Mouse (Mus musculus) liver, embryonic 16.5 days (tissue): ENCODE measurements around the gene Gkn1. TPM values are rescaled to one million over a fixed set of nuclear protein-coding genes. Genes with fewer than 3 reads are reported as not detected.

Source experiments
- ATAC-seq: fragments of 200-750 bp; cut with Nextera tagmentation; 2 replicates; pipeline ENCODE4 v1.8.0; 2017; ENCODE audit warnings: low read depth, mild to moderate bottlenecking, moderate number of reproducible peaks, moderate library complexity
- H3K27ac ChIP-seq: fragments of 300-500 bp; sonication (generic); 2 replicates; pipeline ENCODE4 v1.5.1; 2014; ENCODE audit warnings: mild to moderate bottlenecking, low read length
- H3K27me3 ChIP-seq: fragments of 300-500 bp; sonication (generic); 2 replicates; pipeline ENCODE4 v1.6.1; 2014; ENCODE audit warnings: low read depth, low read length, mixed read lengths; ENCODE audit not compliant: control insufficient read depth, insufficient read depth
- H3K36me3 ChIP-seq: fragments of 300-500 bp; sonication (generic); 2 replicates; pipeline ENCODE4 v1.6.1; 2014; ENCODE audit warnings: mild to moderate bottlenecking; ENCODE audit not compliant: control insufficient read depth, insufficient read depth
- H3K4me1 ChIP-seq: fragments of 300-500 bp; sonication (generic); 2 replicates; pipeline ENCODE4 v1.6.1; 2014; ENCODE audit warnings: low read depth, low read length, mixed read lengths; ENCODE audit not compliant: control insufficient read depth
- H3K4me2 ChIP-seq: fragments of 300-500 bp; sonication (generic); 2 replicates; pipeline ENCODE4 v1.6.1; 2014; ENCODE audit warnings: low read depth, low read length, mixed read lengths
- H3K4me3 ChIP-seq: fragments of 300-500 bp; sonication (generic); 2 replicates; pipeline ENCODE4 v1.5.1; 2014; ENCODE audit warnings: low read depth, mild to moderate bottlenecking, low read length
- H3K9ac ChIP-seq: fragments of 300-500 bp; sonication (generic); 2 replicates; pipeline ENCODE4 v1.6.1; 2014; ENCODE audit warnings: low read depth, low read length
- H3K9me3 ChIP-seq: fragments of 300-500 bp; sonication (generic); replicated peaks from 2 replicates; pipeline ENCODE4 v1.6.1; 2016; ENCODE audit warnings: low read length; ENCODE audit not compliant: control insufficient read depth
- WGBS: fragments of 180-500 bp; shearing (Covaris S2); extraction: QIAGEN DNeasy Blood & Tissue Kit; methylation state at CpG from one replicate; pipeline ENCODE4 v1.1.7; 2014; ENCODE audit not compliant: insufficient replicate concordance; 5-methylcytosine and 5-hydroxymethylcytosine counted together
- polyA plus RNA-seq: library from polyadenylated mRNA; unstranded; fragments of >200 nt; fragmentation: Nextera tagmentation; extraction: Ambion mirVana; gene quantifications from 2 replicates; pipeline ENCODE4 v1.2.1, GENCODE M21; 2015

Gkn1 gene
- polyA plus RNA-seq, 1 experiment from 2014 or later = not detected

- no peaks in the 10 kb centered on the region for H3K9me3 ChIP-seq
- no peak overlapping the region for H3K4me2 ChIP-seq
- H3K4me3 ChIP-seq = no peak overlapping the region
- peaks cover 27% of the 10 kb centered on the region for H3K27me3 ChIP-seq
- no peaks in the 10 kb centered on the region for H3K36me3 ChIP-seq
- no peak overlapping the region for H3K9ac ChIP-seq
- WGBS = 68% methylated on average over 2 of the region's 2 CpGs
- H3K4me1 ChIP-seq = no peaks in the 10 kb centered on the region
- ATAC-seq = no peak
- no peak overlapping the region for H3K27ac ChIP-seq
Measured at GRCm38 (mm10) chr6:87332380-87332779, 18.4 kb downstream of the Gkn1 start.

GRCm38 (mm10) chr6:87328265-87329173, 22.2 kb downstream of the Gkn1 start:
- Histone ChIP-seq H3K36me3 (no peaks in the 10 kb centered on the region), H3K4me1 (no peaks in the 10 kb centered on the region), H3K4me3 (no peak overlapping the region), H3K9ac (no peak overlapping the region), H3K27ac (no peak overlapping the region), H3K4me2 (no peak overlapping the region), H3K27me3 (no peaks in the 10 kb centered on the region), H3K9me3 (no peaks in the 10 kb centered on the region)
- 61% methylated on average over 22 of the region's 22 CpGs for WGBS
- ATAC-seq = no peak

- Histone ChIP-seq H3K36me3 (no peaks in the 10 kb centered on the region), H3K4me2 (no peak overlapping the region), H3K9ac (no peak overlapping the region), H3K9me3 (no peaks in the 10 kb centered on the region), H3K27me3 (no peaks in the 10 kb centered on the region), H3K4me3 (no peak overlapping the region), H3K27ac (no peak overlapping the region), H3K4me1 (no peaks in the 10 kb centered on the region)
- WGBS = 55% methylated on average over 2 of the region's 2 CpGs
- ATAC-seq = no peak
Measured at GRCm38 (mm10) chr6:87326932-87327331, 23.8 kb downstream of the Gkn1 start.

GRCm38 (mm10) chr6:87323381-87323780, 27.4 kb downstream of the Gkn1 start:
- Histone ChIP-seq H3K27ac (no peak overlapping the region), H3K4me3 (no peak overlapping the region), H3K9ac (no peak overlapping the region), H3K36me3 (no peaks in the 10 kb centered on the region), H3K9me3 (no peaks in the 10 kb centered on the region), H3K4me2 (no peak overlapping the region), H3K27me3 (no peaks in the 10 kb centered on the region), H3K4me1 (no peaks in the 10 kb centered on the region)
- no peak for ATAC-seq
- WGBS = 60% methylated on average over 2 of the region's 2 CpGs

GRCm38 (mm10) chr6:87318651-87319050, 32.1 kb downstream of the Gkn1 start:
- Histone ChIP-seq H3K27ac (no peak overlapping the region), H3K9ac (no peak overlapping the region), H3K4me3 (no peak overlapping the region), H3K4me2 (no peak overlapping the region), H3K9me3 (no peaks in the 10 kb centered on the region), H3K36me3 (no peaks in the 10 kb centered on the region), H3K27me3 (no peaks in the 10 kb centered on the region), H3K4me1 (no peaks in the 10 kb centered on the region)
- no peak for ATAC-seq
- 83% methylated on average over 7 of the region's 7 CpGs for WGBS

- no peak overlapping the region for H3K4me2 ChIP-seq
- no peak overlapping the region for H3K27ac ChIP-seq
- H3K9me3 ChIP-seq = no peaks in the 10 kb centered on the region
- H3K36me3 ChIP-seq = no peaks in the 10 kb centered on the region
- H3K4me1 ChIP-seq = no peaks in the 10 kb centered on the region
- no peak overlapping the region for H3K9ac ChIP-seq
- H3K27me3 ChIP-seq = no peaks in the 10 kb centered on the region; the same call in 1 of the 2 replicates
- ATAC-seq = no peak
- 66% methylated on average over 8 of the region's 8 CpGs for WGBS
- H3K4me3 ChIP-seq = no peak overlapping the region
Measured at GRCm38 (mm10) chr6:87316966-87317365, 33.8 kb downstream of the Gkn1 start.

- ATAC-seq = no peak
- 65% methylated on average over 4 of the region's 4 CpGs for WGBS
- H3K4me2 ChIP-seq = no peak overlapping the region
- H3K4me1 ChIP-seq = no peaks in the 10 kb centered on the region
- no peaks in the 10 kb centered on the region; the same call in 1 of the 2 replicates for H3K27me3 ChIP-seq
- H3K9ac ChIP-seq = no peak overlapping the region
- no peaks in the 10 kb centered on the region for H3K9me3 ChIP-seq
- H3K4me3 ChIP-seq = no peak overlapping the region
- no peak overlapping the region for H3K27ac ChIP-seq
- H3K36me3 ChIP-seq = no peaks in the 10 kb centered on the region
Measured at GRCm38 (mm10) chr6:87312761-87313160, 38.0 kb downstream of the Gkn1 start.

- H3K4me2 ChIP-seq = no peak overlapping the region
- no peak overlapping the region for H3K9ac ChIP-seq
- H3K27ac ChIP-seq = no peak overlapping the region
- no peaks in the 10 kb centered on the region for H3K36me3 ChIP-seq
- ATAC-seq = no peak
- WGBS = 63% methylated on average over 8 of the region's 8 CpGs
- no peak overlapping the region for H3K4me3 ChIP-seq
- H3K9me3 ChIP-seq = no peaks in the 10 kb centered on the region
- no peaks in the 10 kb centered on the region for H3K4me1 ChIP-seq
- no peaks in the 10 kb centered on the region for H3K27me3 ChIP-seq
Measured at GRCm38 (mm10) chr6:87304486-87304885, 46.3 kb downstream of the Gkn1 start.

- H3K27me3 ChIP-seq = no peaks in the 10 kb centered on the region
- 68% methylated on average over 5 of the region's 5 CpGs for WGBS
- no peak overlapping the region for H3K9ac ChIP-seq
- no peak overlapping the region for H3K27ac ChIP-seq
- H3K36me3 ChIP-seq = no peaks in the 10 kb centered on the region
- H3K4me3 ChIP-seq = no peak overlapping the region
- no peaks in the 10 kb centered on the region for H3K9me3 ChIP-seq
- H3K4me1 ChIP-seq = no peaks in the 10 kb centered on the region
- no peak for ATAC-seq
- no peak overlapping the region for H3K4me2 ChIP-seq
Measured at GRCm38 (mm10) chr6:87302746-87303145, 48.0 kb downstream of the Gkn1 start.
